ENCODE assay signal across 9 mouse cellular contexts in genomic region chr17:47952368-47953081, GRCm38 (mm10). TPM values are rescaled to one million over a fixed set of nuclear protein-coding genes. Genes with fewer than 3 reads are reported as not detected.
DNase-seq lines count a peak whose midpoint lies in the region; ATAC-seq and TF ChIP-seq lines count a peak whose summit lies in the region.
"Had no signal": no experiment of that assay in that cellular context is flagged by ENCODE, and none has a peak within 500 bp of the region (broad histone marks: within the 10 kb centered on the region; RNA-seq: fewer than 3 reads in every experiment).

No protein-coding gene starts in this region.

- H3K9me3 ChIP-seq in midbrain, embryonic 10.5 days (replicated peaks) = no peaks in the 10 kb centered on the region
- H3K9me3 ChIP-seq in midbrain, embryonic 11.5 days (ENCODE audit: control insufficient read depth, low read length) = no peaks in the 10 kb centered on the region
- no peaks in the 10 kb centered on the region for H3K9me3 ChIP-seq in forebrain, embryonic 12.5 days
- H3K9me3 ChIP-seq in midbrain, postnatal 0 days (ENCODE audit: low read length) = no peaks in the 10 kb centered on the region
- H3K9me3 ChIP-seq: liver, embryonic 15.5 days had no signal

- peaks cover 59% of the 10 kb centered on the region for H3K27me3 ChIP-seq in midbrain, embryonic 10.5 days (ENCODE audit: low read depth, poor library complexity, severe bottlenecking)
- H3K27me3 ChIP-seq in midbrain, embryonic 11.5 days (ENCODE audit: control insufficient read depth, insufficient read depth, low read length) = no peaks in the 10 kb centered on the region; the same call in 1 of the 2 replicates
- peaks cover 46% of the 10 kb centered on the region for H3K27me3 ChIP-seq in forebrain, embryonic 12.5 days
- no peaks in the 10 kb centered on the region for H3K27me3 ChIP-seq in midbrain, postnatal 0 days (ENCODE audit: insufficient read depth, low read length)

- no peak for ATAC-seq in midbrain, embryonic 11.5 days (ENCODE audit: low FRiP score)
- peak; percentile 36 for ATAC-seq in forebrain, embryonic 12.5 days (ENCODE audit: low FRiP score)
- no peak for ATAC-seq in midbrain, postnatal 0 days (ENCODE audit: low FRiP score)
- ATAC-seq in frontal cortex, adult (ENCODE audit: low TSS enrichment) = no peak

- no peaks in the 10 kb centered on the region for H3K36me3 ChIP-seq in midbrain, embryonic 10.5 days
- H3K36me3 ChIP-seq in midbrain, embryonic 11.5 days (ENCODE audit: control insufficient read depth, insufficient read depth, low read length) = no peaks in the 10 kb centered on the region
- no peaks in the 10 kb centered on the region for H3K36me3 ChIP-seq in forebrain, embryonic 12.5 days (replicated peaks)
- H3K36me3 ChIP-seq in midbrain, postnatal 0 days (ENCODE audit: insufficient read depth, low read length) = no peaks in the 10 kb centered on the region
- H3K36me3 ChIP-seq: liver, embryonic 15.5 days had no signal

- no peak overlapping the region for H3K4me2 ChIP-seq in midbrain, embryonic 11.5 days
- H3K4me2 ChIP-seq in forebrain, embryonic 12.5 days = no peak overlapping the region
- H3K4me2 ChIP-seq in midbrain, postnatal 0 days (ENCODE audit: low read depth, low read length, poor library complexity, severe bottlenecking) = no peak overlapping the region
- H3K4me2 ChIP-seq: liver, embryonic 15.5 days had no signal

- H3K9ac ChIP-seq in midbrain, embryonic 11.5 days (ENCODE audit: low read length) = no peak overlapping the region
- H3K9ac ChIP-seq in forebrain, embryonic 12.5 days = peak overlapping the region; percentile 25; the same call in 1 of the 2 replicates
- no peak overlapping the region for H3K9ac ChIP-seq in midbrain, postnatal 0 days (replicated peaks; ENCODE audit: low read length, poor library complexity, severe bottlenecking)
- H3K9ac ChIP-seq: liver, embryonic 15.5 days had no signal

- WGBS in midbrain, embryonic 10.5 days = 38% methylated on average over 12 of the region's 12 CpGs
- WGBS in midbrain, embryonic 11.5 days = 30% methylated on average over 12 of the region's 12 CpGs
- 28% methylated on average over 12 of the region's 12 CpGs for WGBS in forebrain, embryonic 12.5 days
- WGBS in midbrain, postnatal 0 days = 27% methylated on average over 12 of the region's 12 CpGs

- no peak for DNase-seq in midbrain, embryonic 10.5 days (ENCODE audit: low spot score)
- DNase-seq in midbrain, embryonic 11.5 days (ENCODE audit: low spot score, missing footprints) = no peak
- DNase-seq in kidney, adult 18-20 months = peak; percentile 24
- peak; percentile 37 for DNase-seq in midbrain, postnatal 0 days (ENCODE audit: low spot score)
- DNase-seq in embryo, embryonic 10.5 days (ENCODE audit: low spot score) = no peak
- DNase-seq: thymus, postnatal 14 days had no signal

- H3K4me3 ChIP-seq in midbrain, embryonic 10.5 days = no peak overlapping the region
- H3K4me3 ChIP-seq in midbrain, embryonic 11.5 days (ENCODE audit: low read depth, low read length) = no peak overlapping the region
- H3K4me3 ChIP-seq in forebrain, embryonic 12.5 days (replicated peaks) = no peak overlapping the region
- H3K4me3 ChIP-seq in midbrain, postnatal 0 days (ENCODE audit: low read depth, low read length) = no peak overlapping the region
- H3K4me3 ChIP-seq: liver, embryonic 15.5 days had no signal

- no peak for TF ChIP-seq CTCF in midbrain, postnatal 0 days (IDR thresholded peaks at IDR 0.05)

- H3K27ac ChIP-seq in midbrain, embryonic 10.5 days (replicated peaks) = 0 out of 2 replicates have a peak overlapping the region, but pooled peaks have one; percentile 1
- H3K27ac ChIP-seq in midbrain, embryonic 11.5 days (ENCODE audit: low read depth, low read length) = no peak overlapping the region
- peak overlapping the region; percentile 65; the same call in 1 of the 2 replicates for H3K27ac ChIP-seq in forebrain, embryonic 12.5 days
- no peak overlapping the region for H3K27ac ChIP-seq in midbrain, postnatal 0 days (ENCODE audit: low read depth, low read length)
- H3K27ac ChIP-seq: liver, embryonic 15.5 days had no signal

- H3K4me1 ChIP-seq in midbrain, embryonic 10.5 days = peaks cover 52% of the 10 kb centered on the region
- H3K4me1 ChIP-seq in midbrain, embryonic 11.5 days (ENCODE audit: control insufficient read depth, insufficient read depth, low read length) = peaks cover 19% of the 10 kb centered on the region
- H3K4me1 ChIP-seq in forebrain, embryonic 12.5 days = peaks cover 38% of the 10 kb centered on the region
- peaks cover 11% of the 10 kb centered on the region for H3K4me1 ChIP-seq in midbrain, postnatal 0 days (ENCODE audit: insufficient read depth, low read length)

RNA-seq across cellular contexts. Expression of gene Foxp4, which starts 28.1 kb away (rescaled TPM):
- 21.8 and 25.5 TPM in 2 replicates for polyA plus RNA-seq in midbrain, embryonic 10.5 days (2016; fragmentation: Nextera tagmentation; extraction: Ambion mirVana)
- 24.6 and 27.5 TPM in 2 replicates for polyA plus RNA-seq in midbrain, embryonic 11.5 days (2014; fragmentation: Nextera tagmentation; extraction: Ambion mirVana)
- 22.6 and 24.3 TPM in 2 replicates for polyA plus RNA-seq in forebrain, embryonic 12.5 days (2016; fragmentation: Nextera tagmentation; extraction: Ambion mirVana)
- 129 and 200 TPM in 2 replicates for total RNA-seq in midbrain, postnatal 0 days (2014; rRNA removed)
- polyA plus RNA-seq in midbrain, postnatal 0 days (2015; fragmentation: Nextera tagmentation; extraction: Ambion mirVana) = 50.8 and 55.4 TPM in 2 replicates

Comparison
In these comparisons a context has a peak if more than half of its experiments do, and no peak if none do; other contexts are left out.
1. DNase-seq: peak in kidney, adult 18-20 months (single experiment) and midbrain, postnatal 0 days (single experiment); none in midbrain, embryonic 10.5 days (single experiment), midbrain, embryonic 11.5 days (single experiment) and embryo, embryonic 10.5 days (single experiment).
2. H3K27ac ChIP-seq: peak in midbrain, embryonic 10.5 days (single experiment) and forebrain, embryonic 12.5 days (single experiment); none in midbrain, embryonic 11.5 days (single experiment) and midbrain, postnatal 0 days (single experiment).